Comparison of ENCODE assay signal across 8 mouse cellular contexts in genomic region chr15:84922884-84923507, GRCm38 (mm10). TPM values are rescaled to one million over a fixed set of nuclear protein-coding genes. Genes with fewer than 3 reads are reported as not detected.
DNase-seq lines count a peak whose midpoint lies in the region; ATAC-seq lines count a peak whose summit lies in the region.

Nup50 (plus strand) TSS chr15:84923411.

- peak; percentile 86 for ATAC-seq in heart, embryonic 13.5 days (ENCODE audit: extremely low read depth, insufficient number of reproducible peaks, low FRiP score, low TSS enrichment)
- peak; percentile 86 for ATAC-seq in liver, embryonic 12.5 days
- ATAC-seq in stomach, embryonic 15.5 days (ENCODE audit: insufficient read depth, low FRiP score, low read depth): peak; percentile 94

- 0% methylated on average over 60 of the region's 60 CpGs for WGBS in heart, embryonic 13.5 days
- WGBS in liver, embryonic 12.5 days (ENCODE audit: insufficient replicate concordance): 0% methylated on average over 58 of the region's 60 CpGs
- under 1% methylated on average over 58 of the region's 60 CpGs for WGBS in stomach, embryonic 15.5 days

- no peaks in the 10 kb centered on the region for H3K27me3 ChIP-seq in heart, embryonic 13.5 days (replicated peaks)
- no peaks in the 10 kb centered on the region for H3K27me3 ChIP-seq in liver, embryonic 12.5 days (replicated peaks)
- H3K27me3 ChIP-seq in stomach, embryonic 15.5 days (replicated peaks): no peaks in the 10 kb centered on the region

- peak within 1 kb of the TSS; percentile 85 for H3K4me2 ChIP-seq in heart, embryonic 13.5 days
- peak within 1 kb of the TSS; percentile 89 for H3K4me2 ChIP-seq in liver, embryonic 12.5 days
- peak within 1 kb of the TSS; percentile 65 for H3K4me2 ChIP-seq in stomach, embryonic 15.5 days

- H3K9ac ChIP-seq in heart, embryonic 13.5 days: peak within 1 kb of the TSS; percentile 99
- H3K9ac ChIP-seq in liver, embryonic 12.5 days: peak within 1 kb of the TSS; percentile 98
- H3K9ac ChIP-seq in stomach, embryonic 15.5 days: peak within 1 kb of the TSS; percentile 88

- DNase-seq in CD4-positive, CD25-positive, alpha-beta regulatory T cell, adult 2 months (ENCODE audit: low read depth, low spot score): peak; percentile 100
- peak; percentile 45 for DNase-seq in fat pad, adult 2 months (ENCODE audit: extremely low read depth, low read depth, low spot score)
- DNase-seq in kidney, postnatal 10 days: peak; percentile 100
- peak; percentile 98 for DNase-seq in natural killer cell, adult 2 months (ENCODE audit: low spot score in 2 of 2)

- H3K9me3 ChIP-seq in heart, embryonic 13.5 days: no peaks in the 10 kb centered on the region
- H3K9me3 ChIP-seq in liver, embryonic 12.5 days (replicated peaks): no peaks in the 10 kb centered on the region
- H3K9me3 ChIP-seq in stomach, embryonic 15.5 days: no peaks in the 10 kb centered on the region

- H3K4me1 ChIP-seq in brown adipose tissue, adult 24 weeks (ENCODE audit: control insufficient read depth, insufficient read depth, insufficient read length, low read length): peaks cover 3% of the 10 kb centered on the region; the same call in 1 of the 2 replicates
- H3K4me1 ChIP-seq in heart, embryonic 13.5 days: peaks cover 32% of the 10 kb centered on the region
- peaks cover 36% of the 10 kb centered on the region for H3K4me1 ChIP-seq in liver, embryonic 12.5 days
- peaks cover 9% of the 10 kb centered on the region; the same call in 1 of the 2 replicates for H3K4me1 ChIP-seq in stomach, embryonic 15.5 days

- H3K4me3 ChIP-seq in brown adipose tissue, adult 24 weeks (ENCODE audit: insufficient read depth, low read depth, low read length): peak within 1 kb of the TSS; percentile 95
- peak within 1 kb of the TSS; percentile 99 for H3K4me3 ChIP-seq in heart, embryonic 13.5 days
- peak within 1 kb of the TSS; percentile 97 for H3K4me3 ChIP-seq in liver, embryonic 12.5 days
- peak within 1 kb of the TSS; percentile 79 for H3K4me3 ChIP-seq in stomach, embryonic 15.5 days (replicated peaks)

- peak within 1 kb of the TSS; percentile 89 for H3K27ac ChIP-seq in brown adipose tissue, adult 24 weeks (replicated peaks; ENCODE audit: low read depth, low read length)
- H3K27ac ChIP-seq in heart, embryonic 13.5 days (replicated peaks): peak within 1 kb of the TSS; percentile 97
- H3K27ac ChIP-seq in liver, embryonic 12.5 days: peak within 1 kb of the TSS; percentile 98
- H3K27ac ChIP-seq in stomach, embryonic 15.5 days: peak within 1 kb of the TSS; percentile 97

- H3K36me3 ChIP-seq in heart, embryonic 13.5 days: peaks cover 13% of the 10 kb centered on the region
- peaks cover 49% of the 10 kb centered on the region for H3K36me3 ChIP-seq in liver, embryonic 12.5 days
- peaks cover 7% of the 10 kb centered on the region for H3K36me3 ChIP-seq in stomach, embryonic 15.5 days

RNA-seq across cellular contexts. Expression of gene Nup50, which starts in this region (rescaled TPM):
- polyA plus RNA-seq in brown adipose tissue, adult 24 weeks (2012; ENCODE audit: insufficient read depth, insufficient read length, missing spikeins): 9.8 and 11.6 TPM in 2 replicates
- polyA plus RNA-seq in heart, embryonic 13.5 days (2015; fragmentation: Nextera tagmentation; extraction: Ambion mirVana): 19.3 and 20.4 TPM in 2 replicates
- polyA plus RNA-seq in liver, embryonic 12.5 days (2016; fragmentation: Nextera tagmentation; extraction: Ambion mirVana): 43.2 and 44.5 TPM in 2 replicates
- polyA plus RNA-seq in stomach, embryonic 15.5 days (2015; fragmentation: Nextera tagmentation; extraction: Ambion mirVana): 33.8 and 35.5 TPM in 2 replicates

Comparison
In these comparisons a context has a peak if more than half of its experiments do, and no peak if none do; other contexts are left out.
1. Peak in every context shown above with its lines: DNase-seq, ATAC-seq, H3K4me3 ChIP-seq and H3K27ac ChIP-seq.
2. DNase-seq: peak in every context shown above with its lines; median percentile 100 in CD4-positive, CD25-positive, alpha-beta regulatory T cell, adult 2 months; 100 in kidney, postnatal 10 days; 98 in natural killer cell, adult 2 months; 45 in fat pad, adult 2 months.